Mouse (Mus musculus) E14TG2a.4 (cell line): Measurements from ENCODE around the gene Taldo1.

Source experiments
- H3K27me3 ChIP-seq: 2 replicates; pipeline ENCODE4 v1.6.1; 2014; ENCODE audit warnings: low read length, control low read depth; ENCODE audit not compliant: insufficient read depth
- H3K36me3 ChIP-seq: 2 replicates; pipeline ENCODE4 v1.6.1; 2014; ENCODE audit warnings: low read length, control low read depth; ENCODE audit not compliant: insufficient read depth
- H3K4me1 ChIP-seq: replicated peaks from 2 replicates; pipeline ENCODE4 v1.6.1; 2014; ENCODE audit warnings: low read depth, low read length, control low read depth
- H3K4me3 ChIP-seq: replicated peaks from 2 replicates; pipeline ENCODE4 v1.5.1; 2014; ENCODE audit warnings: mild to moderate bottlenecking, low read length
- H3K9me3 ChIP-seq: 2 replicates; pipeline ENCODE4 v1.6.1; 2014; ENCODE audit warnings: low read length, control low read depth
- CTCF ChIP-seq: conservative IDR thresholded peaks from 2 replicates; pipeline ENCODE4 v1.5.1; 2014; ENCODE audit warnings: low read length
- NANOG ChIP-seq: IDR thresholded peaks from 2 replicates; pipeline ENCODE4 v1.6.1; 2014; ENCODE audit warnings: borderline replicate concordance, low read length, mixed read lengths
- POU5F1 ChIP-seq: IDR thresholded peaks from 2 replicates; pipeline ENCODE4 v1.6.1; 2014; ENCODE audit warnings: low read length, borderline replicate concordance

Gene Taldo1

DNA sequence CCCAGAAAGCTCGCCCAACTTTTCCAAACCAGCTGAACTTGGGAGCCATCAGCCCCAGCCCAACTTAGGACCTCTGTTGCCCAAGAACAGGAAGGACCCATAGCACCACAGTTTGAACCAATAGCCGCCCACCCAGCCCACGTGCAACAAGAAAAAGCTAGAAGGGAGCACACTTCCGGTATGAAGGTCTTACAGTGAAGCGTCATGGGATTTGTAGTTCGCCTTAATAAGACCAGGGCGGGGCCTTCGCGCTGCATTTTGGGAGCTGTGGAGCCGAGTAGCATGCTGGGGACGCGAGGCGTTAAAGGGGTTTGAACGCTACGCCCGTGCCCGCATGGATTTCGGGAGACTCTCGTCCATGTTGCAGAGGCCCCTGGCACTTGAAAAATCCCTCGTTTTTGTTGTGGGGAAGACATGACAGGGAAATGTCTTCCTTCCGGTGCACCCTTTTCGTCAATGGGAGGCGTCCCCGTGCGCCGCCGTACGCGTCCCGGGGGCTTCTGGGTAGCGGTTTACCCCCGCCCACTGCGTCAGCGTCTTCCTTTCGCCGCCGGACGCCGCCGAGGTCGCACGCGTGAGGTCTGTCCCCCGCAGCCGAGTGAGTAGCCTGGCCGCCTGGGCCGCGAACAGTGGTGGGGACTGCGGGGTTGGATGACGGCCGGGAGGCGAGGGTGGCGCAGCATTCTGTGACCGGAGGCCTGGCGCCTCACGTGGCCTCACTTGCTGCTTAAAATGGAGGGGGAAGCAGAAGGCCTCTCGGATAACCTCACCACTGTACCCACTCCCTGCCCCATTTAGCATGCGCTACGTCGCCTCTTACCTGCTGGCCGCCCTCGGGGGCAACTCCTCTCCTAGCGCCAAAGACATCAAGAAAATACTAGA is 55.4 kb downstream of the Taldo1 start, which contains the start of gene Rplp2:
Rplp2 (plus strand) TSS at position 261 of the 882 bp plus-strand sequence.
- H3K4me3 ChIP-seq = peak within 1 kb of the TSS; percentile 96
- H3K36me3 ChIP-seq = peaks cover 53% of the 10 kb centered on the region
- peaks cover 79% of the 10 kb centered on the region for H3K4me1 ChIP-seq
- H3K9me3 ChIP-seq = no peaks in the 10 kb centered on the region
- no peak for TF ChIP-seq NANOG
- no peak for TF ChIP-seq POU5F1
- no peak for TF ChIP-seq CTCF
- H3K27me3 ChIP-seq = no peaks in the 10 kb centered on the region

- H3K36me3 ChIP-seq = peaks cover 49% of the 10 kb centered on the region
- H3K9me3 ChIP-seq = no peaks in the 10 kb centered on the region
- TF ChIP-seq NANOG = no peak
- peaks cover 60% of the 10 kb centered on the region for H3K4me1 ChIP-seq
- no peak overlapping the region for H3K4me3 ChIP-seq
- H3K27me3 ChIP-seq = peaks cover 7% of the 10 kb centered on the region
Observed at GRCm38 (mm10) chr7:141451928-141452327, 59.9 kb downstream of the Taldo1 start.
